Mouse (Mus musculus): Measurements from ENCODE around the gene Ctdspl. TPM values are rescaled to one million over a fixed set of nuclear protein-coding genes. Genes with fewer than 3 reads are reported as not detected.

The Ctdspl gene
- polyA plus RNA-seq, 1 experiment from 2014 or later = 8.1 TPM

DNA sequence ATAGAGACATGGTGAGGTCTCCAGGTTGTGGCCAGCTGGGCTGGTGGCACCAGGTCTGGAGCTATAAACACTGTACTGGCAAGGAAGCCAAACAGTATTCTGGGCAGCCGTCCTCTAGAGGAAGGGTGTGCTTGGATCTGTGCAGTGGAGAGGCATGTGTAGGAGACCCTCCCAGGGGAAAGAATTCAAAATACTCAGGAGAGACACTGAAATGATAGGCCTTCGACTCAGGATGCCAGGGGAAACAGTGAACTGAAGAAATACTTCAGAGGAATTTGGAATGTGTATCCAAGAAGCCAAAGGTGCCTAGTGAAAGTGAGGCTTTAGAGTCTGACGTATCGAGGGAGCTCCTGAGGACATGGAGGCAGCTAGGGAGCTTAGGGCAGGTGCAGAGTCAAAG, 23.4 kb downstream of the Ctdspl start:
- Histone ChIP-seq H3K4me3 (ENCODE audit: low read length) (no peak overlapping the region), H3K27me3 (replicated peaks; ENCODE audit: control insufficient read depth, insufficient read depth, low read length) (no peaks in the 10 kb centered on the region), H3K4me2 (ENCODE audit: low read length) (no peak overlapping the region), H3K4me1 (ENCODE audit: control insufficient read depth, insufficient read depth, low read depth, low read length) (no peaks in the 10 kb centered on the region; the same call in 1 of the 2 replicates), H3K9ac (ENCODE audit: low read depth, low read length) (no peak overlapping the region), H3K36me3 (ENCODE audit: control insufficient read depth, insufficient read depth, low read length) (no peaks in the 10 kb centered on the region), H3K27ac (ENCODE audit: low read depth, low read length) (no peak overlapping the region), H3K9me3 (ENCODE audit: control insufficient read depth, low read length) (no peaks in the 10 kb centered on the region)
- no peak for ATAC-seq
- WGBS = 78% methylated on average over 4 of the region's 4 CpGs

DNA sequence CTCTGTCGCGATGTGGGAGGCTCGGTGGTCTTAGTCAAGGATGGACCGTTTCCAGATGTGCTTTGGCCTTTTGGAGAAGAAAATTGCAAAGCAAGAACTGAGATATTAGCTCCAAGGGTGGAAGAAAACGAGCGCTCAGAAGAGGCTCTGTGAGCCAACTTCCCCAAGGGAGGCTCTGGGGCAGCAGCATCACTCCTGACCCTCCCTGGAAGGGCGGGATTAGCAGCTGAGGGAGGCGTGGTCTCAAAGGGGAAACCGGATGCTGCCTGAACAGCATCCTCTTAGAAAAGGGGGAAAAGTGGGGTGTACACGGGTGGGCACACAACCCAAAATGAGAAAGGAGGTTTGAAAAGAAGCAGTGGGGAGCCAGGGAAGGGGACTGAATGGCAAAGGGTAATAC, 23.8 kb downstream of the Ctdspl start:
- no peak overlapping the region for H3K4me2 ChIP-seq (ENCODE audit: low read length)
- H3K9ac ChIP-seq (ENCODE audit: low read depth, low read length) = no peak overlapping the region
- no peaks in the 10 kb centered on the region; the same call in 1 of the 2 replicates for H3K4me1 ChIP-seq (ENCODE audit: control insufficient read depth, insufficient read depth, low read depth, low read length)
- no peaks in the 10 kb centered on the region for H3K27me3 ChIP-seq (replicated peaks; ENCODE audit: control insufficient read depth, insufficient read depth, low read length)
- H3K9me3 ChIP-seq (ENCODE audit: control insufficient read depth, low read length) = no peaks in the 10 kb centered on the region
- no peak overlapping the region for H3K4me3 ChIP-seq (ENCODE audit: low read length)
- 75% methylated on average over 10 of the region's 10 CpGs for WGBS
- ATAC-seq = no peak
- H3K27ac ChIP-seq (ENCODE audit: low read depth, low read length) = no peak overlapping the region
- H3K36me3 ChIP-seq (ENCODE audit: control insufficient read depth, insufficient read depth, low read length) = no peaks in the 10 kb centered on the region

GRCm38 (mm10) chr9:118950751-118951150, 24.5 kb downstream of the Ctdspl start:
- Histone ChIP-seq H3K4me3 (ENCODE audit: low read length) (no peak overlapping the region), H3K36me3 (ENCODE audit: control insufficient read depth, insufficient read depth, low read length) (no peaks in the 10 kb centered on the region), H3K4me1 (ENCODE audit: control insufficient read depth, insufficient read depth, low read depth, low read length) (no peaks in the 10 kb centered on the region; the same call in 1 of the 2 replicates), H3K27me3 (replicated peaks; ENCODE audit: control insufficient read depth, insufficient read depth, low read length) (no peaks in the 10 kb centered on the region), H3K9ac (ENCODE audit: low read depth, low read length) (no peak overlapping the region), H3K4me2 (ENCODE audit: low read length) (no peak overlapping the region), H3K9me3 (ENCODE audit: control insufficient read depth, low read length) (no peaks in the 10 kb centered on the region), H3K27ac (ENCODE audit: low read depth, low read length) (no peak overlapping the region)
- no peak for ATAC-seq
- 76% methylated on average over 2 of the region's 2 CpGs for WGBS

DNA sequence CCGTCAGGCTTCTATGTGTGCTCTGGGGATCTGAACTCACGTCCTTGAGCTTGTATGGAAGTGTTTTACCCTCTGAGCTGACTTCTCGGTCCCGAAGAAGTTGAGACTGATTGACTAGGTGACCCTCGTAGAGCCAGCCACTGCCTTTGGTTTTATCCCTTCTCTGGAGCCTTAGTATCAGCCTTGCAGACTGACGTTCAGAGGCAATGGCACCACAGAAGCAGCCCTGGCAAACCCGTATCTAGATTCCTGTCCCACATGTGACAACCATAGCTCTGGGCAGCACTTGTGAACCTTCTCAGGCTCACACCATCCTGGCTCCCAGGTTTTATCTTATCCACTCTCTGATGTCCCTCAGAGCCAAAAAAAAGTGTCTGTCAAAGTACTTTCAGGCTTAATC, 25.1 kb downstream of the Ctdspl start:
- no peaks in the 10 kb centered on the region for H3K36me3 ChIP-seq (ENCODE audit: control insufficient read depth, insufficient read depth, low read length)
- H3K27ac ChIP-seq (ENCODE audit: low read depth, low read length) = no peak overlapping the region
- no peak for ATAC-seq
- no peak overlapping the region for H3K4me2 ChIP-seq (ENCODE audit: low read length)
- H3K9me3 ChIP-seq (ENCODE audit: control insufficient read depth, low read length) = no peaks in the 10 kb centered on the region
- H3K9ac ChIP-seq (ENCODE audit: low read depth, low read length) = no peak overlapping the region
- WGBS = 94% methylated on average over 7 of the region's 7 CpGs
- H3K27me3 ChIP-seq (replicated peaks; ENCODE audit: control insufficient read depth, insufficient read depth, low read length) = no peaks in the 10 kb centered on the region
- H3K4me1 ChIP-seq (ENCODE audit: control insufficient read depth, insufficient read depth, low read depth, low read length) = no peaks in the 10 kb centered on the region; the same call in 1 of the 2 replicates
- no peak overlapping the region for H3K4me3 ChIP-seq (ENCODE audit: low read length)

GRCm38 (mm10) chr9:118952180-118952579, 25.9 kb downstream of the Ctdspl start:
- H3K9me3 ChIP-seq (ENCODE audit: control insufficient read depth, low read length) = no peaks in the 10 kb centered on the region
- ATAC-seq = no peak
- no peak overlapping the region for H3K4me3 ChIP-seq (ENCODE audit: low read length)
- no peaks in the 10 kb centered on the region; the same call in 1 of the 2 replicates for H3K4me1 ChIP-seq (ENCODE audit: control insufficient read depth, insufficient read depth, low read depth, low read length)
- H3K36me3 ChIP-seq (ENCODE audit: control insufficient read depth, insufficient read depth, low read length) = no peaks in the 10 kb centered on the region
- H3K9ac ChIP-seq (ENCODE audit: low read depth, low read length) = no peak overlapping the region
- no peaks in the 10 kb centered on the region for H3K27me3 ChIP-seq (replicated peaks; ENCODE audit: control insufficient read depth, insufficient read depth, low read length)
- WGBS = 79% methylated on average over 16 of the region's 16 CpGs
- H3K27ac ChIP-seq (ENCODE audit: low read depth, low read length) = no peak overlapping the region
- H3K4me2 ChIP-seq (ENCODE audit: low read length) = no peak overlapping the region

DNA sequence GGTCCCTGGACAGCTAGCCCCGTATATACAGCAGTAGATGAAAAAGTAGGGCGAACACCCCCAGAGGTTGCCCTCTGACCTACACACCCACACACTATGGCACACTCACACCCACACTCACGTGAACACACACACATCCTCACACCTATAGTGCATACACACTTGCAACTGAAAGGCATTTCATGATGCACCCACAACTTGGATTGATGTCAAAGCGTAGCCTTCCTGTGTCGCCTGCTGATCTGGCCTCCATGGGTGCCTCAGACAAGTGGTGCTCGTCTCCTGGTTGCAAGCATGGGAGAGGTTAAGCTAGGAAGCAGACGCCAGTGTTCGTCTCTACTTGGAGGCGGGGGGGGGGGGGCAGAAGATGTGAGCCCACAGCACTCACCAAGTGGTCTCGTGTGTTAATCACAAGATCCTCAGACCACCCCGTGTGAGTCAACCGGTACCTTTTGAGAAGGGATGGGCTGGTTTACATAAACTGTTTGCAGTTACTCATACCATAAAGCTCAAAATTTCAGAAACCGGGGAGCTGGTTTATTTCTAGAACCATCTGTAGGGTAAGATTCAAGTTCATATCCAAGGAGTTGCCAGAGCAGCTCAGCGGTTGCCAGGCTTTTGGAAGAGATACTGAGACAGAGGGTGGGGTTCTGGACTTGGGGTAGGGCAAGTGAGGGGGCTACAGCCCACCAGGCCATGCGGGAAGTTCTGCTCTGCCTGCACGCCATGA, 27.4 kb downstream of the Ctdspl start:
- Histone ChIP-seq H3K4me2 (ENCODE audit: low read length) (no peak overlapping the region), H3K27ac (ENCODE audit: low read depth, low read length) (no peak overlapping the region), H3K9ac (ENCODE audit: low read depth, low read length) (no peak overlapping the region), H3K9me3 (ENCODE audit: control insufficient read depth, low read length) (no peaks in the 10 kb centered on the region), H3K27me3 (replicated peaks; ENCODE audit: control insufficient read depth, insufficient read depth, low read length) (no peaks in the 10 kb centered on the region), H3K4me1 (ENCODE audit: control insufficient read depth, insufficient read depth, low read depth, low read length) (no peaks in the 10 kb centered on the region; the same call in 1 of the 2 replicates), H3K4me3 (ENCODE audit: low read length) (no peak overlapping the region), H3K36me3 (ENCODE audit: control insufficient read depth, insufficient read depth, low read length) (no peaks in the 10 kb centered on the region)
- WGBS = 93% methylated on average over 16 of the region's 16 CpGs
- ATAC-seq = no peak

- Histone ChIP-seq H3K4me2 (ENCODE audit: low read length) (no peak overlapping the region), H3K9ac (ENCODE audit: low read depth, low read length) (no peak overlapping the region), H3K27me3 (replicated peaks; ENCODE audit: control insufficient read depth, insufficient read depth, low read length) (no peaks in the 10 kb centered on the region), H3K36me3 (ENCODE audit: control insufficient read depth, insufficient read depth, low read length) (no peaks in the 10 kb centered on the region), H3K9me3 (ENCODE audit: control insufficient read depth, low read length) (no peaks in the 10 kb centered on the region), H3K27ac (ENCODE audit: low read depth, low read length) (no peak overlapping the region), H3K4me1 (ENCODE audit: control insufficient read depth, insufficient read depth, low read depth, low read length) (no peaks in the 10 kb centered on the region; the same call in 1 of the 2 replicates), H3K4me3 (ENCODE audit: low read length) (no peak overlapping the region)
- ATAC-seq = no peak
- WGBS = 85% methylated on average over 7 of the region's 7 CpGs
These were observed 32.5 kb downstream of the Ctdspl start for GRCm38 (mm10) chr9:118958802-118959201.

DNA sequence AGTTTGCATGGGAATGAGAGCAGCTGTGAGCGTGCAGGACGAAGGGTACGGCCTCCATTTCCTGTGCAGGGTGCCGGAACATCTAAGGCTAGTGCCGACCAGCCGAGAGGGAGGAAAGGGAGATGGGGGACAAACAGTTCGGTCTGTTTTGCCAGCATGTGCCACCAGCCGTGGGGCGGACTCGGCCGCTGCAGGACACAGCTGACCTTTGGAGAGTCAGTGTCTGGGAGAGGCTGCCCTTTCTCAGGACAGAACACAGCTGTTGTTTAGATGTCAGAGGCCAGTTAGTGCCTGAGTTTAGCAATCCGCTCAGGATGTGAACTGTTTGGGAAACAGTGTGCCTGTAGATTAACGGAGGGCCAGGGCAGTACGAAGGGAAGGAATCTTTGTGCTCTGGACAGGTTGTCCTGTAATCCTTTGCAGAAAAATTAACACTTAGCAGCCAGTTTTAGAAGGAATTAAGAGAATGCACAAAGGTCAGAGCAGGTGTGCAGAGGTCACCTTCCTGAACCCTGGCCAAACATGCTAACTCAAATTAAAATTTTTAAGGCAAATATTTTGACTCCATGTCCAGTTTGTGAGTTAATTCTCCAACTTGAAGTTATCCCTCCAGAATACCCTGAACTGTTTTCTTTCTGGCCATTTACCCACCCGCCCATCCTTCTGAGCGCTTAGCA, 34.3 kb downstream of the Ctdspl start:
- Histone ChIP-seq H3K27me3 (replicated peaks; ENCODE audit: control insufficient read depth, insufficient read depth, low read length) (no peaks in the 10 kb centered on the region), H3K9me3 (ENCODE audit: control insufficient read depth, low read length) (no peaks in the 10 kb centered on the region), H3K4me2 (ENCODE audit: low read length) (no peak overlapping the region), H3K4me3 (ENCODE audit: low read length) (no peak overlapping the region), H3K9ac (ENCODE audit: low read depth, low read length) (no peak overlapping the region), H3K36me3 (ENCODE audit: control insufficient read depth, insufficient read depth, low read length) (no peaks in the 10 kb centered on the region), H3K27ac (ENCODE audit: low read depth, low read length) (0 out of 2 replicates have a peak overlapping the region, but pooled peaks have one; percentile 37), H3K4me1 (ENCODE audit: control insufficient read depth, insufficient read depth, low read depth, low read length) (no peaks in the 10 kb centered on the region; the same call in 1 of the 2 replicates)
- no peak for ATAC-seq
- WGBS = 61% methylated on average over 16 of the region's 16 CpGs

GRCm38 (mm10) chr9:118963149-118963548, 36.9 kb downstream of the Ctdspl start:
- Histone ChIP-seq H3K9ac (ENCODE audit: low read depth, low read length) (no peak overlapping the region), H3K4me1 (ENCODE audit: control insufficient read depth, insufficient read depth, low read depth, low read length) (no peaks in the 10 kb centered on the region; the same call in 1 of the 2 replicates), H3K4me2 (ENCODE audit: low read length) (no peak overlapping the region), H3K36me3 (ENCODE audit: control insufficient read depth, insufficient read depth, low read length) (no peaks in the 10 kb centered on the region), H3K4me3 (ENCODE audit: low read length) (no peak overlapping the region), H3K27ac (ENCODE audit: low read depth, low read length) (no peak overlapping the region), H3K9me3 (ENCODE audit: control insufficient read depth, low read length) (no peaks in the 10 kb centered on the region; the same call in none of the 2 replicates), H3K27me3 (replicated peaks; ENCODE audit: control insufficient read depth, insufficient read depth, low read length) (no peaks in the 10 kb centered on the region)
- no peak for ATAC-seq
- WGBS = 94% methylated on average over 9 of the region's 9 CpGs
